Mouse (Mus musculus): ENCODE results near the gene Magi2.
"Not testable (repeated sequence)": the region's sequence is repeated elsewhere in the genome, so short reads cannot be mapped to it uniquely, and the experiment has no call there.

Magi2 gene

GRCm38 (mm10) chr5:20227912-20228762 lies 1001.3 kb downstream of the Magi2 start:
- intact Hi-C loops (cut with DNase I), result no loop called here

GRCm38 (mm10) chr5:20231908-20232307 lies 1005.1 kb downstream of the Magi2 start:
- intact Hi-C loops (cut with DNase I), result no loop called here

GRCm38 (mm10) chr5:20241523-20241922 lies 1014.7 kb downstream of the Magi2 start:
- intact Hi-C loops (cut with DNase I), result no loop called here

DNA sequence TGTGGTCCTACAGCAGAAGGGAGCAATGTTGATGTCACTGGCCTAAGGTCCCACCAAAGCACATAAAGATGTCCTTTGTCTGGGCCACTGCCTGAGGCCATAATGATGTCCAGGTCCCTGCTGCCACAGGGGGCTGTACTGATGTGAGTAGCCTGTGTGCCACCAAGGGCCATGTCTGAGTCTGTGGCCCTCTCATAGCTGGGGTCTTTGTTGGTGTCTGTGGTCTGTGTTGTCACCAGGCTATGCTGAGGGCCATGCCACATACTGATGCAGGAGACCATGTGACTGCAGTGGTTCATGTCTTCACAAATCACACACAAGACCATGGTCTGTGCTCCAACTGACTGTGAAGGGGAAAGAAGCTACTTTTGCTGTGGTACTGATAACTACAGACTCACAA lies 1015.7 kb downstream of the Magi2 start:
- intact Hi-C loops (cut with DNase I), result no loop called here

DNA sequence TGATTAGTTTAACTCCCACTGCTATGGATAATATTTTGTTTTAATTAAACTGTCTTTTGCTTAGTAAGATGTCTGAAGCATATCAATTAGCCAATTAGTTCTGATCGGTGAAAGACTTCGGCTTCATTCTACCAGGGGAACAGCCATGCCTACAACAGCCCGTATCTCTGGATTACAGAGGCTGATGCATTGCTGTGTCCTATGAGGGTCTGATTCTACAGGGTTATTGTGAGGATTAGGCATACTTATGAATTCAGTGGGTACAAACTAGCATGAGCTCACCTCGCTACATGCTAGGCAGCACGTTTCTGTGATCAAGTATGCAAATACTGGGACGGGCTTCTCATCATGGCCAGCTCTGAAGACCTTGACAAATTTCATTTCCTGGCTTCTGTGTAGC lies 1022.5 kb downstream of the Magi2 start:
- intact Hi-C loops (cut with DNase I), result no loop called here

GRCm38 (mm10) chr5:20251541-20251940 lies 1024.7 kb downstream of the Magi2 start:
- intact Hi-C loops (cut with DNase I), result no loop called here

- intact Hi-C loops (cut with DNase I), result no loop called here
These were observed 1029.5 kb downstream of the Magi2 start for GRCm38 (mm10) chr5:20256150-20256868.

DNA sequence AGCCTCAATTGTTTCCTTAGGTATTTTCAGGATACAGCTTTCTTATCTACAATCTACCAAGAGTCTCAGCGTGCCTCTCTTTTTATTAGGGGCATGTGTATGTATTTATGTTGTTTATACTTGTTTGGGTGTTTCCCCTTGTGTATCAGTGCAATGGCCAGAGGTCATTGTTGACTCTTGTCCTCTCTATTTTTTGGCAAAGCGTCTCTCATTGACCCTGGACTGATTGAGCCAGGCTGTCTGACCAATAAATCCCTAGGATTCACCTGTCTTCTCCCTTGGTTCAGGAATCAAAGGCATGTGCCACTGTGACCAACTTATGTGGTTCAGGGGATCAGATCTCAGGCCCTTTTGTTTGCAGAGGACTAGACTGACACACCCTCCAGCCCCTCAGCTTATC lies 1030.1 kb downstream of the Magi2 start:
- intact Hi-C loops (cut with DNase I), result no loop called here

GRCm38 (mm10) chr5:20257419-20257818 lies 1030.6 kb downstream of the Magi2 start:
- intact Hi-C loops (cut with DNase I), result no loop called here

DNA sequence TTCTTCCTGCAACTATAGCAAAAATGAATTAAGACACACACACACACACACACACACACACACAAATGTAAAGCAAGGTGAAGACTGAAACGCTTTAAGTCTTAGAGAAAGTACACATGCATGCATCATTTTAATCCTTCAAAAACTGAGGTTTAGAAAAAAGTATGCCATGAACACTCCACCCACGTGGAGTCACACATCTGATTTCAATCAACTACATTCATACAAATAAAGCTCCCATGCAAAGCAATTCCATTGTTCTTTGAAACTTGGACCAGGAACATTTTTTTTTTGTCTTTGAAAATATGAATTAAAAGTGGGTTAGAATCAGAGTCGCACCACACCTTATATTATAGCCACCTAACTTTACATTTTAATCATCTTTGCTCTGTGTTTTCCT lies 1032.9 kb downstream of the Magi2 start:
- intact Hi-C loops (cut with DNase I), result no loop called here

DNA sequence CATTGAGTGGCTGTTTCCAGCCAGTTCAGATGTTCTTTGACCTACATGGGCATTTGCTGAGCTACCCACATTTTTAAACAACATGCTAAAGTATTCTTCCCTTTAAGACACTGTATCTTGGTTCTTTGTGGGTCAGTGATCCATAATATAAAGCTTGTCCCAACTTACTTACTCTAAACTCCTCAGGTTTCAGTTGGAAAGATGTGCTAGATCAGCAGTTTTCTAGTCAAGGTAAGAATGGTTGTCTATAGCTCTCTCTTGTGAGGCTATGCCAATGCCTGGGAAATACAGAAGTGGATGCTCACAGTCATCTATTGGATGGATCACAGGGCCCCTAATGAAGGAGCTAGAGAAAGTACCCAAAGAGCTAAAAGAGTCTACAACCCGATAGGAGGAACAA lies 1045.8 kb downstream of the Magi2 start:
- intact Hi-C loops (cut with DNase I), result not testable (repeated sequence)

DNA sequence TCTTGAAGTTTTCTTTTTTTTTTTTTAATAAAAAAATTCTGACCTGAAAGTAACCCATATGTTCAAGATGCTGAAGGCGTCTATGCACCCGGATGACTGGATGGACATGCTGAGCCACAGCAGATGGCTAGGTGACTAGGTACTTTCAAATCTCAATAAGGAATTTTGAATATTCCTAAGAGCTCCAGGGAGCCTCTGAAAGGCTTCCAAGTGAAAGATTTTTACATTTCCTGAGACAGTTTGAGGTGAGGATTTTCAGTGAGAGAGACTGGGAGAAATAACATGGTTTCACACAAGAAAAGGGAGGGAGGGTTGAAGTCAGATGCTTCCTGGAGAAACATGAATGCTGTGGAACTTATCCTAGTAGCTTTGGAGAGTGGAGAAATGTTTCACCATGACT lies 1048.8 kb downstream of the Magi2 start:
- intact Hi-C loops (cut with DNase I), result no loop called here

- intact Hi-C loops (cut with DNase I), result no loop called here
These were observed 1058.4 kb downstream of the Magi2 start for GRCm38 (mm10) chr5:20285080-20285840.

GRCm38 (mm10) chr5:20294521-20294920 lies 1067.7 kb downstream of the Magi2 start:
- intact Hi-C loops (cut with DNase I), result no loop called here

DNA sequence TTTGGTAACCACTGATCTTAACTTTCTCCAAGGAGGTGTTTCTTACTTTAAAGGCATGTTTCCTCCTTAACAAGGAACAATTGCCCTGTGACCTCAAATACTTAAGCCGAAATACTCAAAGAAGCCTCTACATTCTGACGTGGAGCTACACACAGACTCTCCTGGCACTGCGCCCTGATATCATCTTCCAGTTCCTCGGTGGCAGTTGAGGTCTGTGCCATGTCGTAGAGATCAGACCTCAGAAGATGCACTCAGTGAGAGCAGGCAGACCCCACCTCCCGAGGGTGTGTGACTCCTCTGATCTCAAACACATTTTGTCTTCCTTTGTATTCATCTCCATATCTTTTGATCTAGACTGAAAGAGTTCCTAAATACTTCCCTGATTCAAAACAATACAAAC lies 1073.0 kb downstream of the Magi2 start:
- intact Hi-C loops (cut with DNase I), result no loop called here

- intact Hi-C loops (cut with DNase I), result no loop called here
These were observed 1076.5 kb downstream of the Magi2 start for GRCm38 (mm10) chr5:20303056-20303965.

GRCm38 (mm10) chr5:20320970-20321369 lies 1094.1 kb downstream of the Magi2 start:
- intact Hi-C loops (cut with DNase I), result no loop called here

- intact Hi-C loops (cut with DNase I), result no loop called here
These were observed 1098.5 kb downstream of the Magi2 start for GRCm38 (mm10) chr5:20325290-20325689.

DNA sequence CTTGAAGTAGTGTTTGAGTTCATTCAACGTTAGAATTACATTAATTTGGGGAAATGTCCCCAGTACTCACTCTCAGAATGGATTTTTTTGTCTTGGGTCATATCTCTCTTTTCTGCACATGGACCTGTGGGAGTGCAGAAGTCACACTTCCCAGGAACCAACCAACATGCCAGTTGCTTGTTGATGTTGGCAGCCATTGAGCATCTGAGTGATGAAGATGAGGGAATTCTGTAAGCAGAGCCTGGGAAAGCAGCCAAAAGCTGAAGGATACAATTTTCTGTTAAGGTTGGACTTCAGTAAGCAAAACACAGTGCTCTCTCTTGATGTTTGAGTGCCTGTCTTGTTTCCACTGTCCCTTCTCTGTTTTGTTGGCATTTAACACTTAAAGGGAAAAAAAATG lies 1102.1 kb downstream of the Magi2 start:
- intact Hi-C loops (cut with DNase I), result no loop called here

- intact Hi-C loops (cut with DNase I), result no loop called here
These were observed 1103.2 kb downstream of the Magi2 start for GRCm38 (mm10) chr5:20330025-20330424.

DNA sequence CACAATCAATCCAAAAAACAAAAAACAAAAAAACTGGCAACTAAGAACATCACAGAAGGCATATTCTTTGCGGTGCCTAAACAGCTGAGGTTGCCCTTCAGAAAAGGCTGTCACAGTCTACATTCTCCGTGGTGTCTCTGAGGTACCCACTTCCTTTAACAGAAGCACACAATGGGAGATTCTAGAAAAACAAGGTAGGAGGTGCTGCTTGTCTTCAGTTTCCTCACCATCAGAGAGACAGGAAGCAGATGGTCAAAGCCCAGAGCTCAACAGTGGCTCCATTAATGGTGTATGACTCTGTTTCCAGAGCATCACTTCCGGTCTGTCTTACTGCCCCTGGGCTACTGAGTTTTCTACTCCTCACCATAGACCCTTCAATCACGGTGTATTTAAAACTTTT lies 1105.7 kb downstream of the Magi2 start:
- intact Hi-C loops (cut with DNase I), result no loop called here
